Mouse (Mus musculus) liver, postnatal 0 days (tissue): ENCODE results near the gene Lipe.

Source experiments
- CTCF ChIP-seq: sonication (generic); IDR thresholded peaks from 2 replicates; pipeline ENCODE4 v1.5.1; 2016; ENCODE audit warnings: antibody characterized with exemption, low read depth
- EP300 ChIP-seq: IDR thresholded peaks from 2 replicates; pipeline ENCODE4 v1.6.1; 2016; ENCODE audit warnings: antibody characterized with exemption, low read depth, mild to moderate bottlenecking

DNA sequence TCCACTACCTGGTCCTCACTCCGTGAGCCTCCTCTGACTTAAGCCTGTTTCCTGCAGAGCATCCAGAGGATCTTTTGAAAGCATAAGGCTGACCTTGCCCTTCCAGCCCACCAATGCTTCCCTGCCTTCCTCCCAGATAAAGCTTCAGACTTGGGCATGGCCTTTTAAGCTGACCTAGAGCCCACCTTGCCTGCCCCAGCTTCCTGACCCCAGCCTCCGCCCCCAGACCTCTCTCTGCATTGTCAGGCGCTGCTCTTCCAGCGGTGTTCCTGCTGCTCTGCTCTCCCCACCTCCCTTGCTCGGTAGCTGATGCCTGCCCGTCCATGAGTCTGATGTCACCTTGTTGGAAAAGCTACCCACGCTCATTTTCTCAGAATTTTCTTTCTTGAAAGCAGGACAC lies 5.7 kb downstream of the Lipe start:
- TF ChIP-seq CTCF: no peak
- TF ChIP-seq EP300: no peak
